Mouse (Mus musculus) neural tube, embryonic 15.5 days (tissue): ENCODE results near the gene Ksr1. TPM values are rescaled to one million over a fixed set of nuclear protein-coding genes. Genes with fewer than 3 reads are reported as not detected.
A peak's percentile ranks its signal among the peaks of the same experiment; 100 is the strongest.

Experiments used
- ATAC-seq: fragments of 200-750 bp; cut with Nextera tagmentation; 2 replicates; pipeline ENCODE4 v1.8.0; 2017; ENCODE audit warnings: mild to moderate bottlenecking, moderate TSS enrichment, moderate library complexity; ENCODE audit not compliant: low FRiP score
- H3K27ac ChIP-seq: fragments of 300-500 bp; sonication (generic); replicated peaks from 2 replicates; pipeline ENCODE4 v1.5.1; 2015; ENCODE audit warnings: mild to moderate bottlenecking, inconsistent platforms
- H3K27me3 ChIP-seq: fragments of 300-500 bp; sonication (generic); replicated peaks from 2 replicates; pipeline ENCODE4 v1.6.1; 2015; ENCODE audit warnings: inconsistent platforms
- H3K36me3 ChIP-seq: fragments of 300-500 bp; sonication (generic); 2 replicates; pipeline ENCODE4 v1.6.1; 2015; ENCODE audit warnings: inconsistent platforms
- H3K4me1 ChIP-seq: fragments of 300-500 bp; sonication (generic); 2 replicates; pipeline ENCODE4 v1.6.1; 2015; ENCODE audit warnings: inconsistent platforms
- H3K4me2 ChIP-seq: fragments of 300-500 bp; sonication (generic); 2 replicates; pipeline ENCODE4 v1.6.1; 2015; ENCODE audit warnings: inconsistent platforms, mild to moderate bottlenecking, moderate library complexity
- H3K4me3 ChIP-seq: fragments of 300-500 bp; sonication (generic); replicated peaks from 2 replicates; pipeline ENCODE4 v1.5.1; 2015; ENCODE audit warnings: mild to moderate bottlenecking, inconsistent platforms
- H3K9ac ChIP-seq: fragments of 300-500 bp; sonication (generic); replicated peaks from 2 replicates; pipeline ENCODE4 v1.6.1; 2015; ENCODE audit warnings: mild to moderate bottlenecking, inconsistent platforms
- H3K9me3 ChIP-seq: fragments of 300-500 bp; sonication (generic); replicated peaks from 2 replicates; pipeline ENCODE4 v1.6.1; 2016; ENCODE audit warnings: inconsistent platforms
- WGBS: fragments of 180-500 bp; shearing (Covaris S2); methylation state at CpG from one replicate; pipeline ENCODE4 v1.1.7; 2015; ENCODE audit warnings: mixed read lengths; 5-methylcytosine and 5-hydroxymethylcytosine counted together
- polyA plus RNA-seq: library from polyadenylated mRNA; unstranded; fragments of >200 nt; fragmentation: Nextera tagmentation; extraction: Ambion mirVana; gene quantifications from 2 replicates; pipeline ENCODE4 v1.2.1, GENCODE M21; 2015

Gene Ksr1
- polyA plus RNA-seq, 1 experiment from 2014 or later, result 5.8 TPM

DNA sequence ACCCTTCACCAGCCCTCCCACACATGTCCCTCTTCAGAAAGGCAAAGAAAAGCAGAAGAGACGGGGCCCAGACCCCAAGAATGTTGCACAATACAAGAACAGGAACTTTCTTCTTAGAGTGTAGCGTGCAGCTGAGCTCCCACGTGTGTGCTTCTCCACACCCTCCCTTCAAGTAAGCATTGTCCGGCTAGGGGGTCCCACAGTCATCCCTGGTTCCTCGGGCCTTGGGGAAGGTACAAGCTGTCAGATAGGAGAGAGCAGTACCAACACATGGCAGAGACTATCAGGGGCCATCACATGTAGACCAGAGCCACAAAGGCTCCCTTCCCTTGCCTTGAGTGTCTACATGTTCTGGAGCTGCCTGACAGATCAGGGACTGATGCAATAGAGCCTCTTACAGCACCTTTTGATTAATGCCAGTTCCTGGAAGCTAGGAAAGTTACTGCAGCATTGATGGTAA lies 27.3 kb downstream of the Ksr1 start:
- no peak for ATAC-seq
- no peak overlapping the region for H3K9ac ChIP-seq
- WGBS, result 57% methylated on average over 5 of the region's 5 CpGs

DNA sequence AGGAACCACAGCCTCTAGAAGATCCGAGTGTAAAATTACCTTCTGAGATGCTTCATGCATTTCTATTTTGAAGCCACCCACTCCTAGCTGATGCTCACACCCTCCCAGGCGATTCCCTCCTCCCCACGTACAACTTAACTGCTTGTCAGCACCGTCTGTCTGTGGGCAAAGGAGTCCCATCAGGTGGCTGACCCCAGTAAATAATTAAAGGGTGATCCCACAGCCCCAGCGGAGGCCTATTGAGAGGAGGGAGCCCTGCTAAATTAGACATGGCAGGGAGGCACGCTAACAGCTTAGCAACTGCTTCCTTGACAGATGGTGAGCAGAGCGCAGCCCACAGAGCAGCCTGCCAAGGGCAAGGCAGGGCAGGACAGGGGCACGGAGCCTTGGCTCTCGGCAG lies 29.5 kb downstream of the Ksr1 start:
- Histone ChIP-seq H3K9me3 (no peaks in the 10 kb centered on the region), H3K4me2 (no peak overlapping the region), H3K4me1 (peaks cover 56% of the 10 kb centered on the region), H3K27ac (peak overlapping the region; percentile 68; the same call in 1 of the 2 replicates), H3K4me3 (no peak overlapping the region), H3K36me3 (no peaks in the 10 kb centered on the region), H3K9ac (0 out of 2 replicates have a peak overlapping the region, but pooled peaks have one; percentile 1), H3K27me3 (no peaks in the 10 kb centered on the region; the same call in 1 of the 2 replicates)
- no peak for ATAC-seq
- WGBS, result 8% methylated on average over 9 of the region's 9 CpGs

More for the DNA sequence above, 27.3 kb downstream of the Ksr1 start:
- no peak overlapping the region for H3K4me2 ChIP-seq
- peaks cover 52% of the 10 kb centered on the region for H3K4me1 ChIP-seq
- no peaks in the 10 kb centered on the region for H3K36me3 ChIP-seq
- H3K27me3 ChIP-seq, result no peaks in the 10 kb centered on the region; the same call in 1 of the 2 replicates
- H3K27ac ChIP-seq, result no peak overlapping the region
- H3K9me3 ChIP-seq, result no peaks in the 10 kb centered on the region
- H3K4me3 ChIP-seq, result no peak overlapping the region

DNA sequence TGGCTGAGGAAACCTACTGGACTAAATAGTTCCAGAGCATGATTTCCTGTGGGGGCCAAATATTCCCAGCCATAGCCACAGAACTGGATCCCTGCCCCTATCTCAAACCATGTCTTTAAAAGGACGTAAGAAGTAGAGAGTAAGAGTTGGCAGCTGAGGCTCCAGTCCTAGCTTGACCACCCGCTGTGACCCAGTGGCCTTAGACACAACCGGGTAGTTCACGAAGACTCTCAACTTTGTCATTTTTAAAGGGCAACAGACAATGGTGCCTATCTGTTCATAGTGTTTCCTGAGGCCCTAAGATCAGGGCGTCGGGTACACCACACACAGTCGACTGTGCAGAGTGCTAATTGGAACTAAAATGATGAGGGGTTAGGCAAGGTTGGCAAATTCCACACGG lies 30.5 kb downstream of the Ksr1 start:
- no peak overlapping the region for H3K4me3 ChIP-seq

DNA sequence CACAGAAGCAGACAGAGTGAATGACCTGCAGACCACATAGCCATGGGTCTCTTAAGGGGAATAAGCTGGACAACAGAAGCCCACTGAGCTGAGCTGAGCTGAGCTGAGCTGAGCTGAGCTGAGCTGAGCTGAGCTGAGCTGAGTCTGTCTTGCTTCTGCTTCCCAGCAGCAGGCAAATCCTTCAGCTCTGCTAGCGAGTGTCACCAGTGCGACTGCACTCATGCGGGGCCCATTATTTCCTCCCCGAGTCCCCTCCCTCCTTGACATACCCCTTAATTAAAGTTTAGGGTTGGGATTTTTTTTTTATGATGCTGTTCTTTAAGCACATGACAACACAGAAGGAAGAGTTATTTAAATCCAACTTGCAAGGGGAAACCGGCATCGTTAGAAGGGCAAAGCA lies 32.1 kb downstream of the Ksr1 start:
- no peaks in the 10 kb centered on the region for H3K36me3 ChIP-seq
- H3K9ac ChIP-seq, result no peak overlapping the region
- H3K4me3 ChIP-seq, result no peak overlapping the region
- no peaks in the 10 kb centered on the region for H3K9me3 ChIP-seq
- H3K27me3 ChIP-seq, result no peaks in the 10 kb centered on the region; the same call in 1 of the 2 replicates
- H3K4me2 ChIP-seq, result no peak overlapping the region
- H3K27ac ChIP-seq, result no peak overlapping the region
- ATAC-seq, result no peak
- peaks cover 43% of the 10 kb centered on the region for H3K4me1 ChIP-seq
- whole genome bisulfite sequencing, result 46% methylated on average over 6 of the region's 6 CpGs

More for the DNA sequence above, 30.5 kb downstream of the Ksr1 start:
- H3K27ac ChIP-seq, result no peak overlapping the region
- no peaks in the 10 kb centered on the region for H3K9me3 ChIP-seq
- H3K36me3 ChIP-seq, result no peaks in the 10 kb centered on the region
- WGBS, result 66% methylated on average over 8 of the region's 8 CpGs
- no peak overlapping the region for H3K9ac ChIP-seq
- no peak overlapping the region for H3K4me2 ChIP-seq
- peaks cover 49% of the 10 kb centered on the region for H3K4me1 ChIP-seq
- no peak for ATAC-seq
- no peaks in the 10 kb centered on the region; the same call in 1 of the 2 replicates for H3K27me3 ChIP-seq

DNA sequence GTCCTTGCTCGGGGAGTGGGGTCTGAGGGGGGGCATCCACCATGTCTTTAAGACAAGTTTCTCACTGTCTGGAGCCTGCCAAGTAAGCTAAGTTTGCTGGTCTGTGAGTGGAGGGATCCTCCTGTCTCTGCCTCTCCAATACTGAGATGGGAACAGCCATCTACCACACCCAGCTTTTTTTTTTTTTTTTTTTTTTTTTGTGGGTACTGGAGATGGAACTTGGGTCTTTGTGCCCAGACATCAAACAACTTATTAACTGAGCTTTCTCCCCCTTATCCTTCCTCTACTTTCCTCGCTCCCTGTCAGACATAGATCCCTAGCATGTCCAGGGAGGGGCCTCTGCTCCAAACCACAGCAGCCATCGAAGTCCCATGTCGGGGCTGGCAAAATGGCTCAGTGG lies 32.8 kb downstream of the Ksr1 start:
- no peak overlapping the region for H3K4me3 ChIP-seq
- peaks cover 37% of the 10 kb centered on the region for H3K4me1 ChIP-seq
- H3K9ac ChIP-seq, result no peak overlapping the region
- no peaks in the 10 kb centered on the region for H3K9me3 ChIP-seq
- 89% methylated on average over 4 of the region's 4 CpGs for WGBS
- no peak overlapping the region for H3K27ac ChIP-seq
- no peak overlapping the region for H3K4me2 ChIP-seq
- H3K27me3 ChIP-seq, result no peaks in the 10 kb centered on the region; the same call in 1 of the 2 replicates
- H3K36me3 ChIP-seq, result no peaks in the 10 kb centered on the region
- ATAC-seq, result no peak

DNA sequence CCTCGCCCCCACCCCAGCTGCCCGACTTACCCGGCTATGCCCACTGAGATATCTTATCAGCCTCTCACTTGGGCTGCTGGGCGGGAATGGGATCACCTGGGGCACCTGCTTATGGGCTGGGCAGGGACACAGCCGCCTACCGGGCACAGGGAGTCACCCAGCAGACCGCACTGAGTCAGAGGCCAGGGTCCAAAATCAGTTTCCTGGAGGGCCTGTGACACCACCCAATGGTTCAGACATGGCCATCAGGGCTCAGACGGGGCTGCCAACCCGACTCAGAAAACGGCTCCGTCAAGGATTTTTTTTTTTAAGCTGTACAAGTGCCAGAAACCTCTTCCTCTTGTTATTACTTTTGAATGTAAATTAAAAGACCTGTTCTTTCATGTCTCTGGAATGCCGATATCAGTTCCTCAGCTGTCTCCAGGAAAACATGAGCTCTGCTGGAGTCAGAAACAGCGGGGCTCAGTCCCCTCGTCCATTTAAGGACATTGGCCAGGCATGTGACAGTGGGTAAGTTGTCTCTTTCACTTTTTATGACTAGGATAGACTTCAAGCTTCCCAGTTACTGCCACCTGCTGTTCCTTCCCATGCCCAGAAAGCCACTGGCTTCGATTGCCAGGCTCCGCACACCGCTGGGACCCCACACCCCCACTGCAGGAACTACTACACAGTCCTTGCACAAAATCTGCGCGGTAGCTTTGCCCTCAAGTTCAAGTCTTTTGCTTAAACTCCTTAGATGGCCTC lies 33.5 kb downstream of the Ksr1 start:
- Histone ChIP-seq H3K9ac (no peak overlapping the region), H3K4me3 (no peak overlapping the region), H3K4me2 (no peak overlapping the region), H3K27ac (no peak overlapping the region), H3K4me1 (peaks cover 37% of the 10 kb centered on the region), H3K36me3 (no peaks in the 10 kb centered on the region), H3K9me3 (no peaks in the 10 kb centered on the region), H3K27me3 (no peaks in the 10 kb centered on the region; the same call in 1 of the 2 replicates)
- ATAC-seq, result no peak
- 67% methylated on average over 19 of the region's 19 CpGs for WGBS

DNA sequence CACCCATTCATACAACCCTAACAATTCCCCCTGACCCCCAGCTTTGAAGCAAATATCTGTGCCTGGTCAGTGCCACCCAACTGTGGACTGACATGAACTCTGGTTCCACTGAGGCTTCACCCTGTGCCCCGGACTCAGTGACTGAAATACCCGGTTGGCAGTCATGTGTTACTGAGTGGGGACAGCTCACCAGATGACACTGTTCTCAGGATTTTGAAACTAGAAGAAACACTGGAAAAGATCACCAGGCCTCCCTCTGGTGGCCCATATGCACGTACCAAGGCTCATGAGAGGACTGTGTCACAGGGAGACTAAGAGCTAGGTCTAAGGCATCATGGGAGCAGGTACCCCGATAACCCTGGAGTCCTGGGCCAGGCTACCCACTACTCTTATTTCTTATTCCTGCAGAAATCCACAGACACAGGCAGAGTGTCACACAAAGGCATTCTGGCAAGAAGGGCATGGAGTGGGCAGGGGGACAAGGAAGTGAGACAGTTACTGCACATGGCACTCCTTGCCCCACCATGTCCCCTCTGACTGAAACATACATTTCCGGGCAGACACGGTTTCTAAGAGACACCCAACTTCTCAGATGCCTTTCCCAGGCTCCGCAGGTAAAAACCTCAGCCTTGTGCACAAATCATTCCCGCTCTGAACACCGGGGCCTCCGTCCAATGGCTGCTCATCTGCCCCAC lies 34.2 kb downstream of the Ksr1 start:
- H3K36me3 ChIP-seq, result no peaks in the 10 kb centered on the region
- H3K27me3 ChIP-seq, result no peaks in the 10 kb centered on the region; the same call in 1 of the 2 replicates
- H3K4me1 ChIP-seq, result peaks cover 30% of the 10 kb centered on the region
- ATAC-seq, result no peak
- H3K4me3 ChIP-seq, result no peak overlapping the region
- H3K27ac ChIP-seq, result no peak overlapping the region
- H3K9me3 ChIP-seq, result no peaks in the 10 kb centered on the region
- H3K4me2 ChIP-seq, result no peak overlapping the region
- WGBS, result 88% methylated on average over 10 of the region's 10 CpGs
- H3K9ac ChIP-seq, result no peak overlapping the region

DNA sequence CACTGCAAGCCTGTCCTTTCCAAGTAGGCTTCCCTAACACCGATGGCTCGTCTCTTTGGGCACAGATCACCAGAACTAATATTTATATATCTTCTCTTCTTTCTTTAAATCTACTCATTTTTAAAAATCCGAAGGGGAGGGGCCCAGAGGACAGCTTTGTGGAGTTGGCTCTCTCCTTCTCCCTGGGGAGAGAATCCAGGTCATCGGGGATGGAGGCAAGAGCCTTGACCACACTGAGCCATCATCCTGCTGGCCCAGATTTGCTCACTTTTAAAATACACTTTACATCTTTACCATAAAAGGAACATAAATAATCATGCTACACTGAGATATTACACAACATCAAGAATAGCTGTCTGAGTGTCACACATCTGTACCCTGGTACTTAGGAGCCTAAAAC lies 35.8 kb downstream of the Ksr1 start:
- peaks cover 19% of the 10 kb centered on the region for H3K4me1 ChIP-seq
- no peaks in the 10 kb centered on the region; the same call in 1 of the 2 replicates for H3K27me3 ChIP-seq
- no peak overlapping the region for H3K4me3 ChIP-seq
- no peaks in the 10 kb centered on the region for H3K9me3 ChIP-seq
- ATAC-seq, result no peak
- no peaks in the 10 kb centered on the region for H3K36me3 ChIP-seq
- WGBS, result 87% methylated on average over 4 of the region's 4 CpGs
- H3K27ac ChIP-seq, result no peak overlapping the region
- no peak overlapping the region for H3K9ac ChIP-seq
- no peak overlapping the region for H3K4me2 ChIP-seq

DNA sequence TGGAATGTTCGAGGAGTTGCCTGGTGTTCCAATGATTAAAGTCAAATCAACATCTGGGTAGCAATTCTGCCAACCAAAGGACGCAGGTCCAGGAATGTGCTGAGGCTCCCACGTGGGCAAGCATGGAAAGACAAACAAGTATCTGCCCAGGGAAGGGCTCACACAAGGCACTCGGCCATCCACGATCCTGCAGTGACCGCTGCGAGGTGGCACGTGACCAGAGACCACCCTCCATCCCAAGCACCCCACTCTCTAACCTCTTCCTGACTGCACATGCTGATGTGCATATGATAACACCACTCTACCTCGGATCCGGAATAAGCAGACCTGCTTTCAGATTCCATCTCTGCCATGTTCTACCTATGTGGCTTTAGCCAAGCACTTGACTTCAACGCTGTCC lies 38.3 kb downstream of the Ksr1 start:
- no peak for ATAC-seq
- no peaks in the 10 kb centered on the region for H3K9me3 ChIP-seq
- no peaks in the 10 kb centered on the region for H3K27me3 ChIP-seq
- no peak overlapping the region for H3K27ac ChIP-seq
- 91% methylated on average over 11 of the region's 11 CpGs for WGBS
- peaks cover 9% of the 10 kb centered on the region; the same call in 1 of the 2 replicates for H3K4me1 ChIP-seq
- H3K36me3 ChIP-seq, result no peaks in the 10 kb centered on the region
- no peak overlapping the region for H3K4me3 ChIP-seq
- H3K9ac ChIP-seq, result no peak overlapping the region
- H3K4me2 ChIP-seq, result no peak overlapping the region

DNA sequence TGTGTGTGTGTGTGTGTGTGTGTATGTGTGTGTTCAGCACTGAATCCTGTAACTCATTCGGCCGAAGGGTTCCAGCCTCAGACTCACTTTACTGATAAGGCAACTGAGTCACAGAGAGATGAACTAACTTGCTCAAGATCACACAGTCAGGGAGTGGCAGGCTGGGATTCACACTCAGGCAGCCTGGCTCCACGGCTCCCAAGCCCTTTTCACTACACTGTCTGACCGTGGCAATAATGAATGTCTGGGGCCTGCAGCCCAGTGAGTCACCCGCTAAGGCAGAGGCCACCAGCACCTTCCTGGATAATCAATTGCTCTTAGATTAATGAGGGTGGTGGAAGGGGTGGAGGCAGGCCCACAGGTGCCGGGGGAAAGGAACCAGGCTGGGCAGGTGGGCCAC lies 41.2 kb downstream of the Ksr1 start:
- H3K4me2 ChIP-seq, result no peak overlapping the region
- ATAC-seq, result no peak
- H3K27me3 ChIP-seq, result no peaks in the 10 kb centered on the region
- 79% methylated on average over 6 of the region's 6 CpGs for WGBS
- H3K4me3 ChIP-seq, result no peak overlapping the region
- H3K9ac ChIP-seq, result no peak overlapping the region
- peaks cover 7% of the 10 kb centered on the region; the same call in 1 of the 2 replicates for H3K4me1 ChIP-seq
- H3K9me3 ChIP-seq, result no peaks in the 10 kb centered on the region
- H3K36me3 ChIP-seq, result no peaks in the 10 kb centered on the region
- no peak overlapping the region for H3K27ac ChIP-seq

DNA sequence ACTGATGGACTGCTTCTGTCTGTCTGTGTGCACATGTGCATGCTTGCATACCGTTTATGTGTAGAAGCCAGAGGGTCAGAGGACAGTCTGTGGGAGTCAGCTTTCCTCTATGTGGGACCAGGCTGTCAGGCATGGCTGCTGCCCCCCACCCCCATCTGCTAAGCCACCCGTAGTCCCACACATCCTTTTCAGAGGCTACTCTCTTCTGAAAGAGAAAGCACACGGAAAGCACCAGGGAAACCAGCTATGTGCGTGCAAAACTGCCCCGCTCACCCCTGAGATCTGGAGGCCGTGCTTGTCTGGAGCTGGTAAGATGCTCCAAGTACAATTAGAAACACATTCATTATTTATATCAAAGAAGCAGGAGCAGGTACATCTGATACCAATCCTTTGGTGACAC lies 41.7 kb downstream of the Ksr1 start:
- Histone ChIP-seq H3K27me3 (no peaks in the 10 kb centered on the region), H3K4me2 (no peak overlapping the region), H3K36me3 (no peaks in the 10 kb centered on the region), H3K4me1 (peaks cover 8% of the 10 kb centered on the region; the same call in 1 of the 2 replicates), H3K9ac (no peak overlapping the region), H3K9me3 (no peaks in the 10 kb centered on the region), H3K4me3 (no peak overlapping the region), H3K27ac (no peak overlapping the region)
- no peak for ATAC-seq
- WGBS, result 80% methylated on average over 6 of the region's 6 CpGs

DNA sequence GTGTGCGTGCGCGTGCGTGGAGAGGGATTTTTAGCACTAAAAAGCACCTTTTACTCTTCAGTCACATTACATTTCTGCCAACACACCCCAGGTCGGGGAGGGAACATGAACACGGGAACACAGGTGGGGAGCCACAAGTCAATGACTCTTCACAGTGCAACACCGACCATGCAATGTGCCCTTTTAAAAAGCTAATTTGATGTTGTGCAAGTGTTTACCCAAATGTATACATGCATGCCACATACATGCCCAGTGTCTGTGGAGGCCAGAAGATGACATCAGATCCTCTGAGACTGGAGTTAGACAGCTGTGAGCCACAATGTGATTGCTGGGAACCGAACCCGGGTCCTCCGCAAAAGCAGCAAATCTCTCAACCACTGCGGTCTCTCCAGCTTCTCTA lies 42.1 kb downstream of the Ksr1 start:
- Histone ChIP-seq H3K27ac (no peak overlapping the region), H3K27me3 (no peaks in the 10 kb centered on the region), H3K4me2 (no peak overlapping the region), H3K4me3 (no peak overlapping the region), H3K9ac (no peak overlapping the region), H3K36me3 (no peaks in the 10 kb centered on the region), H3K9me3 (no peaks in the 10 kb centered on the region), H3K4me1 (peaks cover 12% of the 10 kb centered on the region)
- ATAC-seq, result no peak
- WGBS, result 94% methylated on average over 11 of the region's 11 CpGs
